Mouse (Mus musculus) myocyte (in vitro differentiated cells): ENCODE measurements at regions not wholly inside any gene's neighbourhood (a gene's known extent, or its start where the extent isn't known, plus 50 kb on each side); places are given as distances from the start of the nearest gene placed in this dataset.

Experiments used
- H3K27me3 ChIP-seq: one replicate; pipeline ENCODE4 v1.6.1; 2011; ENCODE audit not compliant: control insufficient read depth, insufficient read depth, insufficient read length
- H3K36me3 ChIP-seq: one replicate; pipeline ENCODE4 v1.6.1; 2011; ENCODE audit not compliant: control insufficient read depth, insufficient read depth
- H3K4me2 ChIP-seq: one replicate; pipeline ENCODE4 v1.6.1; 2011; ENCODE audit warnings: low read depth, control low read depth
- H3K4me3 ChIP-seq: one replicate; pipeline ENCODE4 v1.5.1; 2011; ENCODE audit warnings: mild to moderate bottlenecking, control low read depth, moderate library complexity
- H3K79me2 ChIP-seq: one replicate; pipeline ENCODE4 v1.6.1; 2011; ENCODE audit not compliant: control insufficient read depth, insufficient read depth
- H3ac ChIP-seq: one replicate; pipeline ENCODE4 v1.6.1; 2011; ENCODE audit not compliant: control insufficient read depth, insufficient read length
- CEBPB ChIP-seq: IDR thresholded peaks from 2 replicates; pipeline ENCODE4 v1.6.1; 2011; ENCODE audit warnings: mild to moderate bottlenecking, moderate library complexity; ENCODE audit not compliant: poor library complexity, insufficient read depth, severe bottlenecking
- E2F4 ChIP-seq: IDR thresholded peaks from one replicate; pipeline ENCODE4 v1.6.1; 2011; ENCODE audit warnings: mild to moderate bottlenecking, control low read depth, moderate library complexity; ENCODE audit not compliant: insufficient read depth
- MAX ChIP-seq: IDR thresholded peaks from one replicate; pipeline ENCODE4 v1.6.1; 2011; ENCODE audit warnings: low read depth, mild to moderate bottlenecking, control low read depth
- MYOD1 ChIP-seq, 3 experiments: IDR thresholded peaks; one replicate each; pipeline ENCODE4 v1.6.1; 2011; ENCODE audit warnings: control low read depth in 2 of 3, low read depth in 2 of 3, mild to moderate bottlenecking in 2 of 3, moderate library complexity in 1 of 3; ENCODE audit not compliant: insufficient read length in 2 of 3, control insufficient read depth in 1 of 3
- MYOG ChIP-seq, 3 experiments: IDR thresholded peaks; one replicate each; pipeline ENCODE4 v1.6.1; 2011; ENCODE audit warnings: control low read depth in 2 of 3, low read depth in 2 of 3, mild to moderate bottlenecking in 2 of 3; ENCODE audit not compliant: insufficient read length in 2 of 3, control insufficient read depth in 1 of 3, insufficient read depth in 1 of 3
- POLR2A ChIP-seq: IDR thresholded peaks from one replicate; pipeline ENCODE4 v1.6.1; 2011; ENCODE audit warnings: low read depth, mild to moderate bottlenecking, control low read depth, moderate library complexity; ENCODE audit not compliant: insufficient read length
- POLR2AphosphoS2 ChIP-seq: IDR thresholded peaks from one replicate; pipeline ENCODE4 v1.6.1; 2011; ENCODE audit warnings: low read depth, control low read depth; ENCODE audit not compliant: insufficient read length
- REST ChIP-seq: IDR thresholded peaks from one replicate; pipeline ENCODE4 v1.6.1; 2011; ENCODE audit warnings: mild to moderate bottlenecking, control low read depth, moderate library complexity; ENCODE audit not compliant: insufficient read depth, insufficient read length
- SRF ChIP-seq: IDR thresholded peaks from one replicate; pipeline ENCODE4 v1.6.1; 2011; ENCODE audit warnings: low read depth; ENCODE audit not compliant: control insufficient read depth, insufficient read length
- TCF12 ChIP-seq: IDR thresholded peaks from one replicate; pipeline ENCODE4 v1.6.1; 2011; ENCODE audit warnings: mild to moderate bottlenecking, control low read depth; ENCODE audit not compliant: poor library complexity, insufficient read depth, severe bottlenecking
- TCF3 ChIP-seq: IDR thresholded peaks from one replicate; pipeline ENCODE4 v1.6.1; 2011; ENCODE audit warnings: low read depth, control low read depth; ENCODE audit not compliant: insufficient read length
- USF1 ChIP-seq: IDR thresholded peaks from one replicate; pipeline ENCODE4 v1.6.1; 2011; ENCODE audit warnings: low read depth, mild to moderate bottlenecking, control low read depth, moderate library complexity

DNA sequence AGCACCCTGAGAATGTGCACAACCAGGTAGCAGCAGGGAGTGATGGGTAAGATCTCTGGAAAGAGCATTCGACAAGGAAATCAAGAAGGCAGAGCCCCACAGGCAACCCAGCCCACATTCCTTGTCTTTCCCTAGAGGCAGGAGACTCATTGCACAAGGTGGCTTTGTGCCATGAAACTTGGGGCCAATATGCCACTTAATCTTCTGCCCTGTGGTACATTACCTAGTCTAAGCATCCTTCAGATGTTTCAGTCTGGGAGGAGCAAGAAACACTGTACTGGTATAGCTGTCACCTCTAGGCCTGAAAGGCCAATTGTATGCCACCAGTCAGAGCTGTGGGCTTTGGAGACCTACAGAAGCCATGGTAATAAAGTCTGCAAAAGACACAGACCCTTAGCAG, 522.4 kb upstream of the Lrrc6 start:
- Histone ChIP-seq H3K79me2 (no peaks in the 10 kb centered on the region), H3K27me3 (peaks cover 5% of the 10 kb centered on the region), H3ac (no peak overlapping the region), H3K4me2 (no peak overlapping the region), H3K4me3 (no peak overlapping the region), H3K36me3 (no peaks in the 10 kb centered on the region)
- TF ChIP-seq POLR2A (no peak), CEBPB (no peak)

DNA sequence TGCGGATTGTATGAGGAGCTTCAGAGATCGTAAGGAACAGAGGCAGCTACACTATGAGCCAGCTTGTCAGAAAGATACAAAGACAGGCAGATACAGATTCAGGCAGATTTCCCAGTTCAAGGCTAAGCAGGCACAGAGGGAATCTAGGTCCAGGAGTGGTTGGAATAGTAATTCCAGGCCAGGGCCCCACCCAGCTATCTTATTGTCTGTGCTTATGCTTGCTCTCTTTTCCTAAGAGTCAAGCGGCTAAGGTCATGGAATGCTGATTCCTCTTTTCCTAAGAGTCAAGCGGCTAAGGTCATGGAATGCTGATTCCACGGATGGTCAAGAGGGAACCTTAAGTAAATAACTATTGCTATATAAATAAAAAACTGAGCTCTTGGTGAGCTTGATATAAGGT, 520.7 kb upstream of the Lrrc6 start:
- Histone ChIP-seq H3ac (no peak overlapping the region), H3K4me3 (no peak overlapping the region), H3K79me2 (no peaks in the 10 kb centered on the region), H3K4me2 (no peak overlapping the region), H3K36me3 (no peaks in the 10 kb centered on the region), H3K27me3 (no peaks in the 10 kb centered on the region)
- TF ChIP-seq TCF3 (no peak), CEBPB (no peak), TCF12 (no peak), MYOG (IDR thresholded peaks at IDR 0.05; ENCODE audit: control insufficient read depth in 1 of 3, insufficient read depth in 1 of 3, insufficient read length in 2 of 3, low read depth in 2 of 3) (no peak), REST (no peak), POLR2AphosphoS2 (no peak), E2F4 (no peak), USF1 (no peak), MAX (no peak), MYOD1 (IDR thresholded peaks at IDR 0.05; ENCODE audit: control insufficient read depth in 1 of 3, insufficient read length in 2 of 3, low read depth in 2 of 3) (no peak)

DNA sequence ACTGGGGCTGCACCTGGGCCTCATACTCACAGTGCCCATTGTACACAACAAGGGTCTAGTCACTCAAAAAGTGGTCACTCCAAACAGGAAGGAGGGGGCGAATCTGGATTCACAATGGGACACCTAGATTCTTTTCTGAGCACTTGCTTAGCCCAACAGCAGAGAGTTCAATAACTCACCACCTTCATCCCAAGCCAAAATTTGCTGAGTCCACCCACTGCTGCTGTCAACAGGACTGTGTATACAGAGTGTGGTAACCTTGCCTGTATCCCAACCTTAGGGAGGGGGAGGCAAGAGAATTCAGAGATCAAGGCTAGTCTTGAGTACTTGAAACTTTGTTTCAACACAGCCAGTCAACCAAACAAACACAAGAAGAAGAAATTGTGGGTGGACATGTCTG, 519.2 kb upstream of the Lrrc6 start:
- H3K4me2 ChIP-seq: no peak overlapping the region
- no peaks in the 10 kb centered on the region for H3K36me3 ChIP-seq
- no peak for TF ChIP-seq SRF
- no peak for TF ChIP-seq TCF3
- no peak for TF ChIP-seq TCF12
- no peak for TF ChIP-seq USF1
- TF ChIP-seq REST: no peak
- no peak for TF ChIP-seq MAX
- no peak for TF ChIP-seq E2F4
- no peak for TF ChIP-seq CEBPB
- TF ChIP-seq POLR2AphosphoS2: no peak
- no peak for TF ChIP-seq MYOG (IDR thresholded peaks at IDR 0.05; ENCODE audit: control insufficient read depth in 1 of 3, insufficient read depth in 1 of 3, insufficient read length in 2 of 3, low read depth in 2 of 3)
- no peak for TF ChIP-seq POLR2A
- TF ChIP-seq MYOD1 (IDR thresholded peaks at IDR 0.05; ENCODE audit: control insufficient read depth in 1 of 3, insufficient read length in 2 of 3, low read depth in 2 of 3): no peak
- H3K27me3 ChIP-seq: no peaks in the 10 kb centered on the region
- no peaks in the 10 kb centered on the region for H3K79me2 ChIP-seq
- no peak overlapping the region for H3ac ChIP-seq
- no peak overlapping the region for H3K4me3 ChIP-seq

DNA sequence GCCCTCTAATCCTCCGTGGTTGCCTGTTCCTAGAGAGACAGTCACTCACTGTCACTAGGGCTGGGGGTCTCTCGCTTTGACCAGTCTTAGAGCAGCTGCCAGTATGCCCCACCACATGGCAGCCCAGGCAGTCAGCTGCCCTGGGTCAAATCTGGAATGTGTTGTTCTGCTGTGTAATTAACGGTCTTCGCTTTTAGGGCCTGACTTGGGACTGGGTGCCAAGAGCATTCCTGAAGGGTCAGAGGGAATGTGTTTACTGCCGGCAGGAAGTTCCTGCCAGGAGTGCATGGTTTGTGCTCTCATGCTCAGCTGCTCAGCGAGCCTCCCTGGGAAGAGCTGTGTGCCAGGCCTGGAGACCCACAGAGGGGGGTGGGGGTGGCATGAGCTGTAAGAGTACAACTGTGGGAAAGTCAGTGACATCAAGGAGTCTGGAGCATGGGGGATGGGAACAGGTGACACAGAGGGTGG, 518.5 kb upstream of the Lrrc6 start:
- Histone ChIP-seq H3K36me3 (no peaks in the 10 kb centered on the region), H3K27me3 (no peaks in the 10 kb centered on the region), H3K79me2 (no peaks in the 10 kb centered on the region), H3K4me3 (no peak overlapping the region), H3ac (no peak overlapping the region), H3K4me2 (peak overlapping the region; percentile 31)
- TF ChIP-seq MYOG (IDR thresholded peaks at IDR 0.05; ENCODE audit: control insufficient read depth in 1 of 3, insufficient read depth in 1 of 3, insufficient read length in 2 of 3, low read depth in 2 of 3) (peak in 2 of 3 experiments; percentile 88 to 94), TCF12 (peak; percentile 65), MYOD1 (IDR thresholded peaks at IDR 0.05; ENCODE audit: control insufficient read depth in 1 of 3, insufficient read length in 2 of 3, low read depth in 2 of 3) (peak in 2 of 3 experiments; percentile 53 to 85), REST (no peak)
